Mouse (Mus musculus): Measurements from ENCODE around the gene Apba3. TPM values are rescaled to one million over a fixed set of nuclear protein-coding genes. Genes with fewer than 3 reads are reported as not detected.

Apba3 gene
- polyA plus RNA-seq, 1 experiment, result 77.4 TPM

DNA sequence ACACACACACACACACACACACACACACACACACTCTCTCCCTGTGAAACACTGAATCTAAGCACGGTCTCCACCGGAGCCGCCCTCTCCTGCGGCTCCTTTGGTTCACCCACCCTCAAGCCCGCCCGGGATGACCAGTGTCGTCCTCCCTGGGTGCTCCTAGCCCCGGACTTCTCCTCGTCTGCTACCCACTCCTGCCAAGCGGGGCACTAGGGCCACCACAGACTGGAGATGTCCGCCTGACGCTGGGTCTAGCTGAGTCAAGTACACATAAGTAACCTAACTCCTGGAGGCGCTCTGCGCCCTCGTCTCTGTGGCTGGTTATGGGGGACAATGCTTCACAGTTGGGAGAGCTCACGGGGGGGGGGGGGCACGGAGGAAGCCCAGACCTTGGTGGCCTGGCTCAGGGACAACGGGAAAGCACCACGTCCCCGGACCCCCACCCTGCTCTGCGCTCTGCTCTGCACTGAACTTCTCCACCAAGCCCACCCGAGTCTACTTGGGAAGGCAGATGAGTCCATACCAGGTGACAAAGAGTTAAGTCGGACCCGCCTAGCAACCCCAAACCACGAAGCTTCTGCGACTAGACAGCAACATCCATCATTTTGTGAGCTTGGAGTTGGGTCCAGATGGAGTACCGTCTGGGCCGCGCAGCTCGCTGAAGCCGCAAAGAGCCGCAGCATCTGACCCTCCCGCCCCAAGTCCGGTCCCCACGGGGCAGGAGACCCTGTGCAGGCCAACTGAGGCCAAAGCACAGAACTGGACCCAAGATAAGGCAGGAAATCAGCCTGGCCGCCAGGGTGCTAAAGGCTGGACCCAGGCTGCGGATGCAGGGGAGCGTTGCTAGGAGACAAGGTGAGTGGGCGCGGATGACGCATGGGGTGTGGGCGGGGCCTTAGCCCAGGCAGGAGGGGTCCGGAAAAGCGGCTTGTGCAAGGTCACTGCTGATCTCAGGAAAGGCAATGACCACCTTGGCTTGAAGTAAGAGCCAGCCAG, 14.0 kb upstream of the Apba3 start, which contains the start of gene Matk:
TSS of gene Matk (plus strand) at position 512 of the 996 bp plus-strand sequence.
- no peak for DNase-seq (ENCODE audit: low read depth)

DNA sequence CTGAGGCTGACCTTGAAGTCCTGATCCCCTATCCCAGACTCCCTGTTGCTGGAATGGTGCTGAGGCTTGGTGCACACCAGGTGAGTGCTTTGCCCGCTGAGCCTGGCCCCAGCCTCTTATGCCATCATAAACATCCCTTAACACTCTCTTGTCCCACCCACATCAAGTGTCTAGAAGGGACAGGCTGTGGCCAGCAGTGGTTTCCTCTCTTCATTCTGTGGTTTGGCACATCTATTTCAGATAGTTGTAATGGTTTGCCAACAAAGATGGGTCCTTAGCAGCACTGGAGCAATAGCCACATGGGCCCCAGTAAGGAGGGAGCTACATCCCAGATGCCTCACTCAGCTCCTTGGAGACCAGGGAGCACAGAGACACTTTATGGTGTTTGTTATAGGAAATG, 11.9 kb upstream of the Apba3 start:
- DNase-seq (ENCODE audit: low read depth), result no peak

GRCm38 (mm10) chr10:81257158-81258039, 9.4 kb upstream of the Apba3 start:
- DNase-seq (ENCODE audit: low read depth), result no peak

DNA sequence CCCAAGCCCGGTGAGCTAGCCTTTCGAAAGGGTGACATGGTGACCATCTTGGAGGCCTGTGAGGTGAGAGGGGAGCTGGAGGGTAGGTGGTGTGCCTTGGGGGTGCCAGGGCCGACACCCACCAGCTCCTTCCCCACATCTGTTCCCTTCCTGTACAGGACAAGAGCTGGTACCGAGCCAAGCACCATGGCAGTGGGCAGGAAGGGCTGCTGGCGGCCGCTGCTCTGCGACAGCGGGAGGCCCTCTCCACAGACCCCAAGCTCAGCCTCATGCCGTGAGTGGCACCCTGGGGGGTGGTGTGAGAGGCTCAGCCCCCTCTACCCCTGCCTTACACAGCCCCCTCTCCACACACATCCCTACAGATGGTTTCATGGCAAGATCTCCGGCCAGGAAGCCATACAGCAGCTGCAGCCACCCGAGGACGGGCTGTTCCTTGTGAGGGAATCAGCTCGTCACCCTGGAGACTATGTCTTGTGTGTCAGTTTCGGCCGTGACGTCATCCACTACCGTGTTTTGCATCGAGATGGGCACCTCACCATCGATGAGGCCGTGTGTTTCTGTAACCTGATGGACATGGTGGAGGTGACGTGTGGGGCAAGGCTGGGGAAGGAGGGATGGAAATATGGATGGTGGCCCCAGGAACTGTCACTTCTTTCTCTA, 7.4 kb upstream of the Apba3 start:
- DNase-seq (ENCODE audit: low read depth), result no peak

DNA sequence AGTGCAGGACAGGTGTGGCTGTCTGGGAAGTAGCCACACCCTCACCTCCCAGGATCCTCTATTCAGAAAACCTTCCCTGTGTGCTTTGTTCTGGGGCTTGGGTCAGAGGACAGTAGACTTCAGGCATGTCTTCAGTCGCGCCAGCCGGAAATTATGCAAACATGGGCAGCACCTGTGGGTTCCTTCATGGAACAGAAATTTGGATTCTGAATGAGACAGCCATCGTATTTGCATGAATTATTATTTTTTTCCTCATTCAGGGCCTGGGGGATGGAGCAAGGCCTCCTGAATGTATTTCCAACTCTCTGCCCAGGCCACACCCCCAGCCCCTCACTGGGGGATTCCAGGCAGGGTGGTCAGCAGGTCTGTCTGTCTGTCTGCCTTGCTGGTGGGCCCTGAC, 5.7 kb upstream of the Apba3 start:
- no peak for DNase-seq (ENCODE audit: low read depth)

GRCm38 (mm10) chr10:81265540-81265939, 1.2 kb upstream of the Apba3 start:
- no peak for DNase-seq (ENCODE audit: low read depth)

GRCm38 (mm10) chr10:81268056-81268455, 1.3 kb downstream of the Apba3 start:
- DNase-seq (ENCODE audit: low read depth), result no peak

GRCm38 (mm10) chr10:81268643-81269412, 2.1 kb downstream of the Apba3 start:
- DNase-seq (ENCODE audit: low read depth), result no peak

- DNase-seq (ENCODE audit: low read depth), result no peak
Measured at GRCm38 (mm10) chr10:81272356-81272755, 5.6 kb downstream of the Apba3 start.

- DNase-seq (ENCODE audit: low read depth), result no peak
Measured at GRCm38 (mm10) chr10:81273842-81274241, 7.1 kb downstream of the Apba3 start.

- DNase-seq (ENCODE audit: low read depth), result no peak
Measured at GRCm38 (mm10) chr10:81277676-81278075, 10.9 kb downstream of the Apba3 start.

DNA sequence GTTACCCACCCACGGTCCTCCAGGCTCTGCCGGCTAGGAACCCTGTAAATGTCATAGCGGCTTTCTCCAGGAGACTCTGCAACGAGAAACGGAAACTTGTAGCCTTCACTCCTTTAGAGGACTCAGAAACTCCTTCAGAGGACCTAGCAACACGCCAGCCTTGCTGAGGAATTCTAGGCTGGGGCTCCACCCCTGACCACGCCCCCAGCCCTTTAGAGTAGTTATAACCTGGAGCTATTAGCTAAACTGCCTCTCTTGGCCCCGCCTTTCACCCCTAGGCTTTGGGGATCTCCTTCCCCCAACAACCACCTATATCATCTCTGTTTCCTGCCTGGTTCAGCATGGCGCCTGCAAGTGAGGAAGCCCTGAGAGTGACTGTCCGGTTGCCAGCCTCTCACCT, 12.7 kb downstream of the Apba3 start:
- no peak for DNase-seq (ENCODE audit: low read depth)

DNA sequence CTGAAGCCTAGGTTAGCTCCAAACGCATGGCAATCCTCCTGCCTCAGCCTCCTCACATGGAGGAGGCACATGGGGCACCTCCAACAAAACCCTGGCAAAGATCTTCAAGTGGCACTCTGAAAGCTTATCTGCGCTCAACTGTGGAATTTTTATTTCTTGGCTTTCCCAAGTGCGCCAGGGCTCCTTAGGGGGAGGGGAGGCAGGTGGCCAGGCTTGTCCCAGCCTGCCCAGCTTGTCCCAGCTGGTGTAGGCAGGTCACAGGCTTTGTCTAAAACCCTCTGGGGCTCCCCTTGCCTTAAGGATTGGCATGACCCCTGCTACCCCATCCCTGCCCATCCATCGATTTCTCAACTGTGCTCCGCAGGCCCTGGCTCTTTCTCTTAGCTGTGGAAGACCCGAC, 17.4 kb downstream of the Apba3 start:
- no peak for DNase-seq (ENCODE audit: low read depth)

- DNase-seq (ENCODE audit: low read depth), result no peak
Measured at GRCm38 (mm10) chr10:81284719-81285118, 18.0 kb downstream of the Apba3 start.

DNA sequence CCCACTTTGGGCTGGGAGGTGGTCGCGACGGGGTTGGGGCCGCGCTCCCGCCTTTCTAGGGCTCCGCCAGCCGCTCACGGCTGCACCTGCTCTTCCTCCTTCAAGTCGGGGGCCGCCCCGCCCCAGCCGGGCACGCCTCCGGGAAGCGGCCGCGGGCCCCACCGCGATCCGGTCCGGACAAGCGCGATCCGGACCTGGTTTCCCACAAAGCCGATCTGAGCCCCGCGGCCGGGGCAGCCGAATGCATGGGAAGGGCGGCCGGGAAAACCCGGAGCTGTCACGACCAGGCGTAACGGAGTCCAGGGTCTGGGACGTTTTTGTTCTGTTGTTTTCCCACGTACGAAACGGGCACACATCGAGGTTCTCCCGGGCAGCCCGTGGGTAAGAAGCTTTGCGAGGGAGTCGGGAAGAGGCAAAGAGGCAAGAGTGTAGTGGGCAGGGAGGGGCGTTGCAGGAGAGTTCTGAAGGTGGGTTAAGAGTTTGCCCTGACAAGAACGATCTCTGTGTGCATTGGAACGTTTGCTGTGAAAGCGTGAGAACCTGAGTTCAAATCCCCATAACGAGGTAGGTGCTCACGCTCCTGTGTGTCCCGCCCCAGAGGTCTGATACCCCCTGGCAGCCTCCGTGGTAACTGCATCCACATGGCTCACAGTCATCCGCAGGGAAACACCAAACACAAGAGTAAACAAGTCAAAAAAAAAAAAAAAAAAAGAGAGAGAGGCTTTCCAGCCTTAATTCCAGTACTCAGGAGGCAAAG, 19.1 kb downstream of the Apba3 start:
- DNase-seq (ENCODE audit: low read depth), result no peak

DNA sequence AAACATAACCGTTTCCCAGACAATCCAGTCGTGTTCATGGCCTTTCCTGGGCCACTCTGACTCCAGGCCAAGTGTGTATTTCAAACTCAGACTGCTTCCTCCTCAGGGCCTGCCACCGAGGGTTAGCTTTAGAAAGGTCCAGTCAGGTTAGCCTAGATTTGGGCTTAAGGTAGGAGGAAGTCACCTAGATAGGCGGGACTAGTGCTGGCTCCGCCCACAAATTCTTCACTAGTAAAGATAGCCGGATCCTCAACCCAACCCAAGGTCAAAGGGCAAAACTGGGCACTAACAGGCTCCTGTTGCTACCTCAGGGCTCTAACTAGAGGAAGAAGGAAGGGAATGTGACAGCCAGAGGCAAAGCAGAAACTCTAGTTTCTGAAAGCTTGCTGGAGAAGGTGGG, 19.8 kb downstream of the Apba3 start:
- DNase-seq (ENCODE audit: low read depth), result no peak

- DNase-seq (ENCODE audit: low read depth), result no peak
Measured at GRCm38 (mm10) chr10:81287513-81288157, 20.9 kb downstream of the Apba3 start.

DNA sequence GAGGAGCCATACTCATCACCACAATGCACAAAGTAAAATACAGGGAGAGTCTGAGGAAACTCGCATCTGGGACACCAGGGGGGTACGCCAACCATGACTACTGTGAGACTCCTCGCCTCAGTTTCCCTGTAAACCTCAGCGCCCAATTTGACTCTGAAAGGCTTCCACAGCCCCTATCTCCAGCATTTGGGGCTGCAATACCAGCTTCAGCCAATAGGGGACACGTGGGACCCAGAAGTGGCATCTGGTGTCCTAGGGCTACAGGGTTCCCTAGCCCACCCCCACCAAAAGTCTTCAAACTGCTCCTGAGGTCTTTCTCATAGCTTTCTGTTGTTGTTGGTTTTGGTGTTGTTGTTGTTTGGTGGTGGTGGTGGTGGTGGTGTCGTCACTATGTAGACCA, 21.8 kb downstream of the Apba3 start:
- no peak for DNase-seq (ENCODE audit: low read depth)

- no peak for DNase-seq (ENCODE audit: low read depth)
Measured at GRCm38 (mm10) chr10:81289278-81289677, 22.5 kb downstream of the Apba3 start.

DNA sequence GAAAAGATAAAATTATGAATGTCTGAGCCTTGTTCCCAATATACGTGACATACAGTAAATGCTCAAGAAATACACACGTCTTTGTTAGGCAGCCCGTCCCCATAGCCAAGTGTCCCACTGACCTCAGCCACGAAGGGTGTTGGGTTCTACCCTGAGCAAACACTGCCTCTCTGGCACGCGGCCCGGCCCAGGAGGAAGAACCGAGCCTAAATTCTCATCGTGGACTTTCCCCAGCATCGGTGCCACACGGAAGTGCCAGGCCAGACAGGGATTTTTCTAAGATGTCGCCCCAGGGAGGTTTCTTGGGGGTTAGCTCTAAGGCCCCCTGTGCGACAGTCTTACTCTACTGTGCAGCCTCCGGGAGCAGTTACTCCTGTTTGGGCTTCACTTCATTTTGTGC, 23.1 kb downstream of the Apba3 start:
- no peak for DNase-seq (ENCODE audit: low read depth)
